Mouse (Mus musculus): ENCODE data around the gene Sez6. TPM values are rescaled to one million over a fixed set of nuclear protein-coding genes. Genes with fewer than 3 reads are reported as not detected.

The Sez6 gene
- polyA plus RNA-seq, 1 experiment: 0.21 TPM

DNA sequence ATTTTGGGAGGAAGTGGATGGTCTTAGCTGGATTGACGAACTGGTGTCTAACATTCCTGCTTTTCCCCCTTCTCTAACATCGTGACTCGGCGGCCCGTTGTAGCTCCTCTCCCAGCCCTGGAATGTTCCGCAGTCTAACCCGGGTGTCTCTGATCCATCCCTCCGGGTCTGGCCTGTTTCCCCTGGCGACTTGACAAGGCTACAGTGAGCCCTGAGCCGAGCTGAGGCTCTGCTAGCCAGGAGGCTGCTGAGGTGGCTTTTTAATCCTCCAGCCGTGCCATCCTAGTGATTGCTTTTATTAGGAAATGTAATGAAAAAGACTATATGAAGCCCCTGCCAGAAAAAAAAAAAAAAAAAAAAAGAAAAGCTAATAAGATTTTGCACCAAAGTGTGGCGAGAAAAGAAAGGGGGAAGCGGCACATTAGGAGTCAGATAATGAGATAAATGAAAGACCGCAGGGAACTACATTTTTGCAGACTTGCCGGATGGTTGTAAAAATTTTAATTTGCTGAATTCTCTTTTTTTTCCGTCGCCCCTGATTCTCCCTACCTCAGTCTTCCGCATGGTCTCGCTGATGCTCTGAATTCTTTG lies 24.4 kb upstream of the Sez6 start:
- DNase-seq (ENCODE audit: low spot score): no peak

GRCm38 (mm10) chr11:77906747-77907174 lies 23.8 kb upstream of the Sez6 start:
- no peak for DNase-seq (ENCODE audit: low spot score)

- DNase-seq (ENCODE audit: low spot score): no peak
These were observed 22.1 kb upstream of the Sez6 start for GRCm38 (mm10) chr11:77908468-77908867.

DNA sequence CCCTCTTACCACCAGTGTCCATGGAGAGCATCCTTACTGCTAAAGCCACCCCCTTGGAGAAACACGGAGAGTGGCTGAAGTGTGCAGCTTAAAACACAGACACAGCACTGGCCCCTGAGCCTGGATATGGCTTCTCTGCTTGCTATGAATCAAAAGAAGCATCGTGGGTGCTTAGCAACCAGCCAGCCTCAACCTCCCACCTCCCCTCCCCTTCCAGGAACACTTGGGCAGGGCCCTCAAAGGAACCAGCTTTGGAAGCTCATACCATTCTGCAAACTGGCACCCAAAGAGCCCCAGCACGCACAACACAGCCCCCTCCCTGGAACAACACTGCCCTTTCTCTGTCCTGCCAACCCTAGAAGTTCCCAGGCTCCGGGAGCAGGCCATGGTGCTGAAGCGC lies 21.2 kb upstream of the Sez6 start:
- DNase-seq (ENCODE audit: low spot score): no peak

GRCm38 (mm10) chr11:77909776-77910175 lies 20.8 kb upstream of the Sez6 start:
- DNase-seq (ENCODE audit: low spot score): no peak

DNA sequence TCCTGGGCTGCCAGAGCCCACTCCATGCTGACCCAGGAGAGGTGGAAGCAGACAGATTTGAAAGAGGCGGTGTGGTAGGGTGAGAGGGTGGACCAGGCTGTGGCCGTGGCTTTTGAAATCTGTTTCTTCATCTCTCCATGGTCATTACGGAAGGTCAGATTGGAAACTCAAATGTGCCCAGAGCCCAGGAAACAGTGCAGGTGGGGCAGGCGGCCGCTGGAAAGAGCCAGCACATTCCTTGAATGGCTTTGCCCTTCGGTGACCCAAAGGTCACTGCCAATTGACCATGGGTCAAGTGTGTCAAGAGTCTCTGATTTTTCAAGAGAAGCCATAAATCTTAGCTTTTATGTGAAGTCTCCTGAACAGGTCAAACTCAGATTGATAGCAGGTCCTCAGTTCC lies 17.1 kb upstream of the Sez6 start:
- no peak for DNase-seq (ENCODE audit: low spot score)

DNA sequence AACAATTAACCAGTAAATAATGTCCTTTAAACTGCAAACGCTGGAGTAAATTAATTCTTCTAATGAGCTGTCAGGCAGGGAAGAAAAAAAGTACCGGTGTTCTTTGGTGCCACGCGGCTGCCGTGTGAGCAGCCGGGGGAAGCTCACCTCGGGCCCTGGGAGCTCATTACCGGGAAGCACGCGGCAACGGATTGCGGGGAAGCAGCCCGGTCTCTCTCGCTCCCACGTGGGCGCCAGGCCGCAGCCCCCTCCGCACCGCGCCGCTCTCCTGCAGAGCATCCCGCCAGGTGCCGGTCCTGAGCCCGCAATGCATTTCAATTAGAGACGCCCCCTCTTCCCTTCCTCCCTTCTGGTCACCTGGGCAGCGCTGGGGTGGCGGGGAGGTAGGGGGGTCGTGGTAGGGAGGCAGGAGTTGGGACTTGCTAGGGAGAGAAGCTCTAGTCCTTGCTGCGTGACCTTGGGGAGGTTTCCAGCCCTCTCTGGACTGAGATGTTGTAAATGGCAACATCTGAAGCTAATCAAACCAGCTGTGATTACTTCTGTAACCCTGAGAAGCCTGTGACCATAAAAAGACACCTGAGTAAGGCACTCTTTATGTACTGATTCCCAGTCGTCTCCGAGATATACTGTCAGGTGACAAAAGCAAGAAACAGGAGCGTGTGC lies 15.9 kb upstream of the Sez6 start:
- no peak for DNase-seq (ENCODE audit: low spot score)

DNA sequence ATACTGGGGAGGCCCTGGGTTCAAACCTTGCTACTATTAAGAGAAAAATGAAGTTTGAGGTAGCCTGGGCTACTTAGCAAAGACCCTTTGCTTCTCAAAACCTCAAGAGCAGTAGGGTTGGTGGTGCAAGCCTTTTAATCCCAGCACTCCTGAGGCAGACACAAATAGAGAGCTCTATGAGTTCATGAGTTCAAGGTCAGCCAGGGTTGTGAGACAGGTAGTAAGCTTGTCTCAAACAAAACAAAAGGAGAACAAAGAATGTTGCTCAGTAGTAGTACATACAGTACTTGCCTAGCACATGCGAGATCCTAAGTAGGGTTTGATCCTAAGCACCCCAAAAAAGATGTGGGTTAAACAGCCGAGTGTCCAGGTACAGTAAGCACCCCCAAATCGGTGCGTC lies 13.9 kb upstream of the Sez6 start:
- no peak for DNase-seq (ENCODE audit: low spot score)

GRCm38 (mm10) chr11:77917166-77917565 lies 13.4 kb upstream of the Sez6 start:
- DNase-seq (ENCODE audit: low spot score): no peak

GRCm38 (mm10) chr11:77923285-77923684 lies 7.3 kb upstream of the Sez6 start:
- no peak for DNase-seq (ENCODE audit: low spot score)

DNA sequence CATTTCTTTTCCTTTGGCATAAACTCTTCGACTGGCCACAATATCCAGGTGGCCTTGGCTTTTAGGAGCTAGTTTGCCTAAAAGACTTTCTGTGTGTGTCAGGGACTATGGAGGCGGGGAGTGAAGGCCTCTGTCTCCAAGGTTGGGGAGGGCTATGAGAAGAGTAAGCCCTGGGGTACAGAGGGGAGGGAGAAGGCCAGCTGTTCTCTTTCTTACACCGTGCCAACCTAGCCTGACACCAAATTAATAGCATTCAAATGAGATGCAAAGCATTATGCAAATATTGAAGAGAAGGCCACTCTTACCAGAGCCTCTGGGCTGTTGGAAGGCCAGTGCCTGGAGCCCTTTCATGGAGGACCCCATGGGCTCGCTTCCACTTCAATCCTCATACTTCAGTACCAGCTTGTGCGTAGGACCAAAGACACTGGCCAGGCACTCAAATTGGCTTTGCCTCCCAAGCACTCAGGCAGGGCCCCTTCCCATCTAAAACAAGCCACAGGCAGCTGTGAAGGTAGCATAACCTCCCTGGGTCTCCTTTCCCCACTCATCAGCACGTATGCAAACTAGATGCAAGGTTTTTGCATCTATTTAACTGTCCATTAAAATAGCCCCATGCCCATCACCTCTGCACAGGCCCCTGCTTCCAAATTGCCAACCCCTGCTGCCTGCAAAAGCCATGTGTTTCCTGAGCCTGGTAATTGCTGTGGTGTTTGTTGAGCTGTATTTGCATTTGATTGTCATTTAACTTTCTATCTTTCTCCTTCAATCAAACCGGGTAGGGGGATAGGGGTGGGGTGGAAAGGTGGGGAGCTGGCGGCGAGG lies 4.6 kb upstream of the Sez6 start:
- no peak for DNase-seq (ENCODE audit: low spot score)

DNA sequence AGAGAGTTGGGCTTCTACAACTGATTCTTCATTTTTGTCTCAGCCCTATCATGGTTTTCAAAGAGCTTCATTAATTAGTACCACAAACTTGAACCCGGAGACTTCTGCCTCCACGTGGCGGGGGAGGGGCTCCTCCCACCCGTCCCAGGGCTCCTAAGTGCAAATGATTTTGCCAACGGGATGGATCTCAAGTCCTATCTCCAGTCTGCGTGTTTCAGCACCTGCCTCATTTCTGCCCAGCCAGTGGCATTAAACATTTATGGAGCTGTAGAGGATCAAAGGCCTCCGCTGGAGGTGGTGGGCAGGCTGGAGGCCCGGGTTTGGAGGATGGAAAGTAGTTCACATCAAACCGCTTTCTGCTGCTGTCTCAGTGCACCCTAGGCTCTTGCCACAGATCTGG lies 3.9 kb upstream of the Sez6 start:
- no peak for DNase-seq (ENCODE audit: low spot score)

GRCm38 (mm10) chr11:77927837-77928236 lies 2.8 kb upstream of the Sez6 start:
- no peak for DNase-seq (ENCODE audit: low spot score)

GRCm38 (mm10) chr11:77931541-77932433 lies 1.2 kb downstream of the Sez6 start:
- no peak for DNase-seq (ENCODE audit: low spot score)

GRCm38 (mm10) chr11:77932576-77932975 lies 2.0 kb downstream of the Sez6 start:
- no peak for DNase-seq (ENCODE audit: low spot score)

DNA sequence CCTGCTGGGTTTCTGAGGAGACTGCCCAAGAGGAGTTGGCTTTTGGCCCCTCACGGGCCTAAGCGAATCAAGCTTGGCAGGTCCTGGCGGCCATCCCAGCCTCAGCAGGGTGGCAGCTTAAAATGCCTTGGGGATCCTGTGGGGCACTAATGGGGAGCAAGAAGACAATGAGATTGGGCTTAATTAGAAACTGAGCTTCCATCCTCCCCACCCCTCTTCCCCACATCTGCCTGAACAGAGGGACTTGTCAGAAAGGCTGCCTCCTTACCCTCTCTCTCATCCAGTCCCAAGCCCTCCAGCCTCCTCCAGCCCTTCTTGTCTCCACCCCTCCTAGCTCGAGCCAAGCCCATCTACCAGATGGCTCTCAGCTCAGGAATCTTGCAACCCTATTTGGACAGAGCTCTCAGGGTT lies 3.5 kb downstream of the Sez6 start:
- DNase-seq (ENCODE audit: low spot score): no peak

GRCm38 (mm10) chr11:77934568-77935311 lies 4.1 kb downstream of the Sez6 start:
- DNase-seq (ENCODE audit: low spot score): no peak

GRCm38 (mm10) chr11:77936846-77937245 lies 6.2 kb downstream of the Sez6 start:
- DNase-seq (ENCODE audit: low spot score): no peak

DNA sequence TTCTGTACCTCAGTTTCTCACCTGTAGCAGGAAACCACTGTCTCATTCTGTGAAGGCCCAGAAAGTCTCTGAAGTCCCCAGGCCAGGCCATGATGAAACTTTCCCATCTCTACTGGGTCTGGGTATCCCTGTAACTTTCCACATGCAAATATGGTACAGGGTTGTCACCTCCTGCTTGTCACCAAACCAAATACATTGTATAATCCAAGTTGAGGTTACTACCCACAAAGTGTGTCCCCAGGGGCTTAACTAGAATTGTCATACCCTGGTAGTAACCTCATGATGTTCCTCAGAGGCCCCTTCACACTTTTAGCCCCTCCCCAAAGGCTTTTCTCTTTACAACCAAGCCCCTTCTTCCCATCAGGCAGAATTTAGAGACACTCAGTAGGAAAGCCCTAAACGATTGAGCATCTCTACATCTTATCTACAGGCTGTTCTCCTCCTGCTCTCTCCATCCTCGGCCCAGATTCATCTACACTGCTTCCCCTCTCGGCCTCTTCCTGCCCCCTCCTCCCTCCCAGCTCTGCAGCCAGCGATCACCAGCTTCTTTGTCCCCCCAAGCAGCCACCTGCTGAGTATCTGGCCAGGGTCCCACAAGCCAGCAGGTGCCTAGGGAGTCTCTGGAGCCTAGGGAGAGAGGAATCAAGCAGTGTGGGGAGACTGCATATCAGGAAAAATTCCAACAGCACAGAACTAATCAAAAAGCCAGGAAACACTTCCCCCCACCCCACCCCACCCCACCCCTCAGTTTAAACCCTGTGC lies 7.2 kb downstream of the Sez6 start:
- DNase-seq (ENCODE audit: low spot score): no peak

DNA sequence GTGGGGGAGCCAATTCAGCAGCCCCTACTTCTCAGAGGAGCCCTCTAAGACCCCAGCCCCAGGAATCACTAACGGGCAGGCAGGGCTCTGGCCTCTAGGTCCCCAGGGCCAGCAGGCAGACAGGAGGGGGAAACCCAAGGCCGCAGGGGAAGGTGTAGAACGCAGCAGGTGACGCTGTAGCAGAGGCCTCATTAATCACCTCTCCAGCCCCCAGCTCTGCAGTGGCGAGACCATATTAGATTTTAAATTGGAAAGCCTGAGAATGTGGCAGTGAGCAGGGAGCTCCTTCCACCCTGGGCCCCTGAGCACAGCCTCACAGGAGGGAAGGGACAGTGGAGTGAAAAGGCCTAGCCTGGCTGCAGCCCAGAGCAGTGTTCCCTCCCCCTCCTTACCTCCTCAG lies 11.6 kb downstream of the Sez6 start:
- DNase-seq (ENCODE audit: low spot score): no peak

- no peak for DNase-seq (ENCODE audit: low spot score)
These were observed 17.3 kb downstream of the Sez6 start for GRCm38 (mm10) chr11:77947860-77948259.
